Mouse (Mus musculus): ENCODE measurements at regions not wholly inside any gene's neighbourhood (a gene's known extent, or its start where the extent isn't known, plus 50 kb on each side); places are given as distances from the start of the nearest gene placed in this dataset.

DNA sequence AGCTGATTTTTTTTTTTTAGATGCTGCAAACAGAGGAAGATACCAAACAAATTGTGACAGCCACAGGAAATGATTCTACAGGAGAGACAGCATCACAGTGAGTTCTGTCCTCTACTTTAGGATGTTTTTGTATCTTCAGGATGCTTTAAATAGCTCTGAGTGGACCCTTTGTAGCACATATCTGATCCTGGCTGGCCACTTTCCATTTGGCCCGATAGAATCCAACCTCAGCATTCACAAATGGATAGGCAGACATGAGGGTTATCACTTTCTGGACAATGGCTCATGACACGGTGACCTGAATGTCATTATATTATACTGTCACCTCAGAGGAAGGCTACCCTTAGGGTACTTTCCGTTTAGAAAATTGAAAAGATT is 379.3 kb downstream of the Gm10295 start:
- no peak for DNase-seq (ENCODE audit: low spot score)
- H3K36me3 ChIP-seq: no peaks in the 10 kb centered on the region
- no peaks in the 10 kb centered on the region for H3K9me3 ChIP-seq
- WGBS: 21% methylated on average over 3 of the region's 3 CpGs
- H3K27me3 ChIP-seq (ENCODE audit: insufficient read depth, poor library complexity, severe bottlenecking): no peaks in the 10 kb centered on the region; the same call in 1 of the 2 replicates
- no peak overlapping the region for H3K4me3 ChIP-seq
- H3K27ac ChIP-seq: peak overlapping the region; percentile 68
- H3K4me1 ChIP-seq (replicated peaks): peaks cover 36% of the 10 kb centered on the region

DNA sequence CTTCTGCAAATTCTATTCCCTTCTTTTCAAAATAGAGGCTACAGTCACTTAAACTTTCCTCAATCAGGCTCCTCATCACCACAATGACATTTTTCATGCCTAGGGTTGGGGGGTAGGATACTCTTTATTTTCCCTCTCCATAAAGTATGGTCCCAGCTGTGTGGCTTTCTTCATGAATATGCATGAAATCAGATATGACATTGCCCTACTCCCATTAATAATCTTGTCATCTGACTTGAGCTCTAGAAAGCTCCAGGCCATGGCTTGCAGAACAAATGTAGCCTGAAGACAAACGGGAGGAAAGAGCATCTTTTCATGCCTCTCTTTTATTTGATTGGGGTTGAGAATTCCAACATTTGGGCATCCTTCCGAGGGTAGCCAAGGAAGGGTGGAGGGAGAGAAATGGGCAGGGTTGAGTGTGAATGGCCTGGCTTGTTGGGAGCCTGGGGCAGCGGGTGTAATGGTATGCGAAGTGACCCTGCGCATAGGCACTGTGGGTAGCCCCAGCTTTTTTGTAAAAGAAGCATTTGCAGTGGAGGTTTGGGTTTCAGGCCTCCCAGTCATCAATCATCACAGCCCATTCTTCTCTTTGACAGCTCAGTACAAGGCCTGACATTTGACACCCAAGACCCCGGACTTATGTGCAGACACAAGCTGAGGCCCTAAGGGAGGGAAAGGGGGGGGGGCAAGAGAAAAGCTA is 379.8 kb downstream of the Gm10295 start:
- peak overlapping the region; percentile 56; the same call in 1 of the 2 replicates for H3K27ac ChIP-seq
- WGBS: 3% methylated on average over 6 of the region's 6 CpGs
- H3K4me3 ChIP-seq: no peak overlapping the region

DNA sequence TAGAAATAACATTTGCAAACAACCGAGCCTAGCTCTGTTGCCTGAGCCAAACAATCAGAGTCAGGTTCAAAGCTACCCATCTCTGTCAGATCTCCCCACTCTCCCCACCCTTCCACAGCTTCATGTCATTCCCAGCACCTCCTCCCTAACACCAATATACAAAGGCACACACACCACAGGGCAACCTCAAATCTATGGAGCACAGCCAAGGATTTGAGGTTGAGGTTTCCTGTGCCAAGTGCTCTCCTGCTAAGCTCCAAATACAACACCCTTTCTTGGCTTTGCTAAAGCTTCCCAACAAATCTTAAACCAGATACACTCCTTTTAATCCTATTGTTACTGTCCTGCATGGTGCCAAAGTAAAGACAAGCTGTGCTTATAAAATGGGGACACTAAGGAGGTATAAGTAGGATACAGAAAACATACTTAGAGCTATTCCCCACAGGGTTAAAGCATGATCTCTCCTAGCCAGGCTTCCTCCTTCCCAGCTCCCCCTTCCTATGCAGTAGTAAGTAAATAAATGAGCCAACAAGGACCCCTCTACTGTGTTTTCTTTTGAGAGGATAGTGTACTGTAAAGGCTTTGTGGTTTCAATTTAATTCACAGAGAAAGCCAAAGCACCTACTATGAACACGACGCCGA is 398.8 kb downstream of the Gm10295 start:
- Histone ChIP-seq H3K9me3 (no peaks in the 10 kb centered on the region), H3K4me1 (replicated peaks) (no peaks in the 10 kb centered on the region), H3K4me3 (no peak overlapping the region), H3K27ac (no peak overlapping the region), H3K27me3 (ENCODE audit: insufficient read depth, poor library complexity, severe bottlenecking) (no peaks in the 10 kb centered on the region), H3K36me3 (no peaks in the 10 kb centered on the region)
- 90% methylated on average over 4 of the region's 4 CpGs for WGBS
- DNase-seq (ENCODE audit: low spot score): no peak

More for the DNA sequence above, 379.8 kb downstream of the Gm10295 start:
- peak; percentile 84 for DNase-seq (ENCODE audit: low spot score)
- Histone ChIP-seq H3K4me1 (replicated peaks) (peaks cover 36% of the 10 kb centered on the region), H3K9me3 (no peaks in the 10 kb centered on the region), H3K27me3 (ENCODE audit: insufficient read depth, poor library complexity, severe bottlenecking) (no peaks in the 10 kb centered on the region; the same call in 1 of the 2 replicates), H3K36me3 (no peaks in the 10 kb centered on the region)

DNA sequence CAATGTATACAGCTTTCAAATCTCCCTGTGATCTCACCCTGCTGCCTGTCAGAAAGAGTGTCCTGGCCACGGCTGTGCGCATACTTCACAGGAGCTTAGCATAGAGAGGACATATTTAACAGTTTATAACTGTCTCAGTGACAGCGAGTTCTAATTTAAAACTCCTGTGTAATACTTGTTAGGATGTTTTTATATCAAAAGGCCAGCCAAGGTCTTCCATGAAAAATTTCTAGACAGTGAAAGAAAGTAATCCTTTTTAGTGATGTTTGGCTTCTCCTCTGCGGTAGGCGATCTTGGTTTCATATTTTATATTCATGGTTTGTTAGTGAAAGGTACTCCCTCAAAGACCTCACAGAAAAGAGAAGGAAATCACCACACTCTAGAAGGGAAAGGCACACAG is 403.0 kb downstream of the Gm10295 start:
- no peak overlapping the region for H3K27ac ChIP-seq
- 84% methylated on average over 5 of the region's 5 CpGs for WGBS
- no peak for DNase-seq (ENCODE audit: low spot score)
- no peaks in the 10 kb centered on the region for H3K36me3 ChIP-seq
- H3K9me3 ChIP-seq: no peaks in the 10 kb centered on the region
- H3K4me1 ChIP-seq (replicated peaks): no peaks in the 10 kb centered on the region
- no peaks in the 10 kb centered on the region for H3K27me3 ChIP-seq (ENCODE audit: insufficient read depth, poor library complexity, severe bottlenecking)
- H3K4me3 ChIP-seq: no peak overlapping the region

DNA sequence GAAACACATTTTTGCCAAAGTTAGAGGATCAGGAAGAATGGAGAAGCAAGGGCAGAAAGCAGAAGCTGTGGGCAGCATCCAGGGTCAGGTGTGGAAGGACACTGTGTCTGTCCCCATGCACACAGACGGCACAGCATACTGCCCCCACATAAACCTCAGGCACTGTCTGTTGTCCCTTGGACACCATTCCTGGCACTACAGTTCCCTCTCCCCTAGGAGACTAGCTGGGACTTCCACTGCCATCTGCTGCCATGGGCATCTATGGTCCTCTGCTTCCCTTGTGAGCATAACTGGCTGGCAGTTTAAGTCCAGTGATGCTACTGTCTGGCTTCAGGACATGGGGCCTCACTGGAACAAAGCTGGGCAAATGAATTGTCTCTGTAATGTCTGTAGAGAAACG is 405.0 kb downstream of the Gm10295 start:
- no peak overlapping the region for H3K4me3 ChIP-seq

DNA sequence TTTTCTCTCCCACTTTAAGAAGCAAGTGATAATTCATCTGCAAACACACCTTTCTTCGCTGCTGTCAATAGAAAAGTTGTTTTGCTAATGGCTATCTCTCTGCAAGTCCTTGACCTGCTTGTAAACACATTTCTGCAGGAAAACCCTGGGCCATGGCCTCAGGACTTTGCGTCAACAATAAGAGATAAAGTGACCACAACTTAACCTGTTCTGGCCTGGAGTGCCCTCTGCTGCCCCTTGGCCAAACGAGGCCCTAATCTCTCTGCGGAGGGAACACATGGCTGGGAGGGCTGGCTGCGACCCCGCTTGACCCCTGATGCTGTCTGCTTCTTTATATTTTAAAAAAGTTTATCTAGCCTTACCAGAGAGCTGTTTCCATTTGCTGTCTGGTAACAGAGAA is 420.4 kb downstream of the Gm10295 start:
- Histone ChIP-seq H3K4me1 (replicated peaks) (peaks cover 39% of the 10 kb centered on the region), H3K27ac (peak overlapping the region; percentile 76), H3K9me3 (peaks cover 8% of the 10 kb centered on the region; the same call in 1 of the 2 replicates), H3K36me3 (0 out of 2 replicates have a peak, but pooled peaks cover 3% of the 10 kb centered on the region), H3K27me3 (ENCODE audit: insufficient read depth, poor library complexity, severe bottlenecking) (no peaks in the 10 kb centered on the region), H3K4me3 (no peak overlapping the region)
- 9% methylated on average over 6 of the region's 6 CpGs for WGBS
- peak; percentile 63 for DNase-seq (ENCODE audit: low spot score)

More for the DNA sequence above, 405.0 kb downstream of the Gm10295 start:
- no peaks in the 10 kb centered on the region for H3K4me1 ChIP-seq (replicated peaks)
- no peak for DNase-seq (ENCODE audit: low spot score)
- H3K36me3 ChIP-seq: no peaks in the 10 kb centered on the region
- WGBS: 67% methylated on average over 2 of the region's 2 CpGs
- no peaks in the 10 kb centered on the region for H3K27me3 ChIP-seq (ENCODE audit: insufficient read depth, poor library complexity, severe bottlenecking)
- H3K9me3 ChIP-seq: no peaks in the 10 kb centered on the region
- no peak overlapping the region for H3K27ac ChIP-seq

DNA sequence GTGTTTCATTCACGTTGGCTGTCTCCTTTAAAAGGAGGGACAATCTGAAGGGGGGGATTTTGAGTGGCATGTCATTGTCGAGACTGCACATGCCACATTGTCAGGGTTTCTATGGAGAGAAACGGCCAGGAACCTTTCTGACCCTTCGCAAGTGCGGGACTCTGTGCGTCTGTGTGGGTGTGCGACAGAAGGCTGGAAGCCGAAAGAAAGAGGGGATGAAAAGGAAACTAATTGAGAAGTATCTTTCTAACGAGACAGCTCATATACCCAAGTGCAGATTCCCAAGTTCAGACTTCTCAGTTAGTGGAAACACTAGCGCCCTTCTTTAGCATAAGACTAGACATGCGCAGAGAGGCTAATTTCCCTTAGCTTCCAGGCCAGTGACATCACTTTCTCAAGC is 421.4 kb downstream of the Gm10295 start:
- 19% methylated on average over 11 of the region's 11 CpGs for WGBS
- DNase-seq (ENCODE audit: low spot score): peak; percentile 82
- Histone ChIP-seq H3K9me3 (peaks cover 10% of the 10 kb centered on the region; the same call in 1 of the 2 replicates), H3K36me3 (0 out of 2 replicates have a peak, but pooled peaks cover 4% of the 10 kb centered on the region), H3K27me3 (ENCODE audit: insufficient read depth, poor library complexity, severe bottlenecking) (no peaks in the 10 kb centered on the region), H3K27ac (peak overlapping the region; percentile 76), H3K4me3 (peak overlapping the region; percentile 20; the same call in 1 of the 2 replicates), H3K4me1 (replicated peaks) (peaks cover 39% of the 10 kb centered on the region)

DNA sequence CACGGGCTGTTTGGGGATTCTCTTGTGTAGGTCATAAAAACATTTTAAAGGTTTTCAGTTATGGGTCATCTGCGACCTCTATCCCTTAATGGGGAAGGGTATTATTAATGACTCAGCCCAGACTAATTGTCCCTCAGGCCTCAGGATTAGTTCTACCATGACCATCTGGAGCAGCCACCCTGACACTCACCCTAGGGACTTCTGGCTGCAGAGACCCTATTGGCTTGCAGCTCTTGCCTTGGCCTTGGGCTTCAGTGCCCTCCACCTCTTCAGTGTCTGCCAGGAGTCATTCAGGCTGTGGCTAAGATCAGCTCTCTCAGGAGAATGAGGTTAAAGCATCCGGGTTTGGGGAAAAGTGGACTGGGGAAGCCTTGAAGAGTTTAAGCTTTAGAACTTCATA is 423.3 kb downstream of the Gm10295 start:
- no peaks in the 10 kb centered on the region for H3K27me3 ChIP-seq (ENCODE audit: insufficient read depth, poor library complexity, severe bottlenecking)
- no peak overlapping the region for H3K4me3 ChIP-seq
- H3K36me3 ChIP-seq: 0 out of 2 replicates have a peak, but pooled peaks cover 4% of the 10 kb centered on the region
- peaks cover 10% of the 10 kb centered on the region; the same call in 1 of the 2 replicates for H3K9me3 ChIP-seq
- peaks cover 39% of the 10 kb centered on the region for H3K4me1 ChIP-seq (replicated peaks)
- DNase-seq (ENCODE audit: low spot score): peak; percentile 36
- H3K27ac ChIP-seq: peak overlapping the region; percentile 54; the same call in 1 of the 2 replicates
- 77% methylated on average over 3 of the region's 3 CpGs for WGBS

DNA sequence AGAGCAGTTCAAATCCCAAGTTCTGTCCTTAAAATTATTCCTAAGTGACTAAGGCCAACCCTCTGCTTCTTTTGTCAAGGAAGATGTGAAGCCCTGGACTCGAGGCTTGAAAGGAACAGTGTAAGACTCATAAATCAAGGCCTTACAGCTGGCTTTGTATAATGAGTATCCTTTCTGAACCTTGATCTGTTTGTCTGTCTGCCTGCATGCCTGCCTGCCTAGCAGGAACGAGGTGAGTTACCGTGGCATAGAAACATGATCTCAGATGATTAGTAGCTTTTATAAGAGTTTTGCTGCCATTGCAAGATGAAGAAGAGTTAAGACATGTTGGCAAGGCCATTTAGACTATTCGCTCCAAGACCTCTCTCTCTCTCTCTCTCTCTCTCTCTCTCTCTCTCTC is 434.3 kb downstream of the Gm10295 start:
- no peaks in the 10 kb centered on the region for H3K27me3 ChIP-seq (ENCODE audit: insufficient read depth, poor library complexity, severe bottlenecking)
- 79% methylated on average over 4 of the region's 4 CpGs for WGBS
- no peak for DNase-seq (ENCODE audit: low spot score)
- H3K4me1 ChIP-seq (replicated peaks): no peaks in the 10 kb centered on the region
- H3K4me3 ChIP-seq: no peak overlapping the region
- H3K9me3 ChIP-seq: no peaks in the 10 kb centered on the region
- no peak overlapping the region for H3K27ac ChIP-seq
- no peaks in the 10 kb centered on the region for H3K36me3 ChIP-seq

DNA sequence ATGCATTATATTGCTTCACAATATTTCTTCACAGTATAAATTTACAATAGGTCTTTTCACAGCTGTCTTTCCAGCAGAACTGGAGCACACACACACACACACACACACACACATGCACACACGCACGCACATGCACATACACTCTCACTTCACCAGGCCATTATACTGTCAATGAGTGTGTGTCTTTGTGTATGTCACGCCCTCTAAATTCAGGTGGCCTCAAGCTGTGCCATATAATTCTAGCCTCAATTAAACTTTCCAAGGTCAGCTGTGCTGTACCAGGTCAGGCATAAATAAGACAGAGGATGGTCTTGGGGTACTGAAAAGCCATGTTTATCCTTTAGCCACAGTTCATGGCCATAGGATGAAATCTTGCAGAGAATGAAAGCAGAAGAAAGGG is 442.4 kb downstream of the Gm10295 start:
- Histone ChIP-seq H3K9me3 (no peaks in the 10 kb centered on the region), H3K27me3 (ENCODE audit: insufficient read depth, poor library complexity, severe bottlenecking) (no peaks in the 10 kb centered on the region), H3K36me3 (no peaks in the 10 kb centered on the region), H3K4me1 (replicated peaks) (peaks cover 4% of the 10 kb centered on the region; the same call in 1 of the 2 replicates), H3K27ac (no peak overlapping the region), H3K4me3 (no peak overlapping the region)
- 60% methylated on average over 3 of the region's 3 CpGs for WGBS
- DNase-seq (ENCODE audit: low spot score): peak; percentile 14

DNA sequence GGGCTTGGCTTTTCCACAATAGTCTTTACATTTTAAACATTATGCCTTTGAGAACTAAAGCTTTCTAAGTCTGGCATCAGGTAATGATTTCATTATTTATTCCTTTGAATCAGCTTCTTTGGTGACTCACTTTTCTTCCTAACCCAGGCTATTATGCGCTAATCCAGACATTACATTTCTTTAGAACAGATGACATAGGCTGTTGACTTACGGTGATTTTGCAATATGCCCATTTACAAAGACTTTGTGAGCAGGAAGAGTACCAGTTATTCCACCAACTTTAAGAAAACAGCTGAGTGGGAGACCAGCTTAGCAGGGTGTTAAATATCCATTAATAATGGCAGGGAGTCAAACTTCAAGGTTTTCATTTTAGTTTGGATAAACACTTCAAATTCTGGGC is 459.6 kb downstream of the Gm10295 start:
- Histone ChIP-seq H3K36me3 (no peaks in the 10 kb centered on the region), H3K4me1 (replicated peaks) (no peaks in the 10 kb centered on the region), H3K27me3 (ENCODE audit: insufficient read depth, poor library complexity, severe bottlenecking) (no peaks in the 10 kb centered on the region), H3K9me3 (no peaks in the 10 kb centered on the region), H3K27ac (no peak overlapping the region), H3K4me3 (no peak overlapping the region)
- DNase-seq (ENCODE audit: low spot score): no peak
- WGBS: 91% methylated on average over 2 of the region's 2 CpGs

DNA sequence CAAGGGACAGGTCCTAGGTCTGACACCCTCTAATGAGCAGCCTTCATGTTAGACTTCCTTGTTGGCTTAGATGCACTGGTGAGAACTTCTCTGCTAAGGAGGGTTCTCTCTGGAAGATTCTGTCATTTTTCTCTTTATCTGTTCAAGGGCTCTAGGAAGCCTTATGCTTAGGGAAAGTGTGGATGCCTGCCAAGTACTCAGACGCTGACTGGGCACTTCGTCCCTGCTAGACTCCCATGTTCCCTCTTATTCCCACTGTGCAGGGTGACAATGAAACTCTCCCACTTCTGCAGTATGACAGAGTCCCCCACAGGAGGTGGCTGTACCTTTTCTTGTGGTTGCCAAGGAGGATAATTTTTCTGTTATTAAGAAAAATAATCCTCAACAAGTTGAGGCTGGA is 470.8 kb downstream of the Gm10295 start:
- 76% methylated on average over 2 of the region's 2 CpGs for WGBS
- no peak overlapping the region for H3K4me3 ChIP-seq
- H3K27me3 ChIP-seq (ENCODE audit: insufficient read depth, poor library complexity, severe bottlenecking): no peaks in the 10 kb centered on the region
- no peaks in the 10 kb centered on the region for H3K4me1 ChIP-seq (replicated peaks)
- no peak overlapping the region for H3K27ac ChIP-seq
- no peak for DNase-seq (ENCODE audit: low spot score)
- no peaks in the 10 kb centered on the region for H3K36me3 ChIP-seq
- H3K9me3 ChIP-seq: no peaks in the 10 kb centered on the region

DNA sequence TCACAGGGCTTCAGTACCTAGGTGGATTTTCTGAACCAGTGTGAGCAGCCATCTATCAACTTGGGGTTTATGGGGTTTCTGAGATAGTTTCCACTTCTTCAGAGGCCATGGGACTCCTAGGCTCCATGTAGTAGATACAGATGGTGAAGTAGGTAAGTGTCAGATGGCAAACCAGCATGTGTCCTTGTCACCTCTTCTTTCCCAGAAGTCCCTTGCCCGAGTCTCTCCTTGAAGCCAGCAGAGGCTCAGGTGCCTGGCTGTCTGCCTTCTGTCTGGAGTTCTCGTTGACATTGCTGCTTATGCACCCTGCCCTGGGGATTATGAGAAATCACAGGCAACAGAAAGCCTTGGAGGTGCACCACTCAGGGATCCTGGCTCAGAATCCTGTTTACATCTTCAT is 476.9 kb downstream of the Gm10295 start:
- Histone ChIP-seq H3K27me3 (ENCODE audit: insufficient read depth, poor library complexity, severe bottlenecking) (no peaks in the 10 kb centered on the region), H3K36me3 (no peaks in the 10 kb centered on the region), H3K27ac (no peak overlapping the region), H3K9me3 (no peaks in the 10 kb centered on the region), H3K4me3 (no peak overlapping the region), H3K4me1 (replicated peaks) (0 out of 2 replicates have a peak, but pooled peaks cover 4% of the 10 kb centered on the region)
- WGBS: 72% methylated on average over 2 of the region's 2 CpGs
- no peak for DNase-seq (ENCODE audit: low spot score)
